In genomic region chr13:82200739-82201138, GRCm38 (mm10) we compare ENCODE assay signal across 19 mouse cellular contexts.
A peak's percentile ranks its signal among the peaks of the same experiment; 100 is the strongest.
DNase-seq lines count a peak whose midpoint lies in the region; ATAC-seq and TF ChIP-seq lines count a peak whose summit lies in the region.
"Had no signal": no experiment of that assay in that cellular context is flagged by ENCODE, and none has a peak within 500 bp of the region (broad histone marks: within the 10 kb centered on the region; RNA-seq: fewer than 3 reads in every experiment).

No protein-coding gene starts in this region.

- no peaks in the 10 kb centered on the region for H3K79me2 ChIP-seq in liver, adult 2 months (ENCODE audit: control insufficient read depth, insufficient read depth, low read length)

- no peak overlapping the region for H3K9ac ChIP-seq in forebrain, embryonic 14.5 days (ENCODE audit: low read length)
- no peak overlapping the region for H3K9ac ChIP-seq in forebrain, embryonic 11.5 days (ENCODE audit: low read length)
- no peak overlapping the region for H3K9ac ChIP-seq in hindbrain, postnatal 0 days (replicated peaks; ENCODE audit: low read length)
- no peak overlapping the region for H3K9ac ChIP-seq in hindbrain, embryonic 11.5 days (ENCODE audit: low read depth, low read length)
- no peak overlapping the region for H3K9ac ChIP-seq in liver, adult 2 months (ENCODE audit: low read depth, low read length)
- H3K9ac ChIP-seq in liver, embryonic 12.5 days = no peak overlapping the region
- H3K9ac ChIP-seq: hindbrain, embryonic 12.5 days; liver, embryonic 13.5 days; midbrain, embryonic 12.5 days had no signal

- TF ChIP-seq POLR2A in liver, adult 2 months (IDR thresholded peaks at IDR 0.05; ENCODE audit: extremely low read depth, insufficient read depth, low read length) = no peak

- no peaks in the 10 kb centered on the region for H3K27me3 ChIP-seq in forebrain, embryonic 14.5 days (replicated peaks; ENCODE audit: control insufficient read depth, insufficient read depth, low read length)
- no peaks in the 10 kb centered on the region for H3K27me3 ChIP-seq in forebrain, embryonic 11.5 days (ENCODE audit: control insufficient read depth, insufficient read depth, low read length)
- no peaks in the 10 kb centered on the region for H3K27me3 ChIP-seq in hindbrain, postnatal 0 days (ENCODE audit: insufficient read depth, low read length)
- H3K27me3 ChIP-seq in hindbrain, embryonic 11.5 days (ENCODE audit: control insufficient read depth, insufficient read depth, low read length) = no peaks in the 10 kb centered on the region
- no peaks in the 10 kb centered on the region for H3K27me3 ChIP-seq in liver, adult 2 months (ENCODE audit: control insufficient read depth, insufficient read depth, low read length)
- no peaks in the 10 kb centered on the region for H3K27me3 ChIP-seq in liver, embryonic 12.5 days (replicated peaks)
- H3K27me3 ChIP-seq: hindbrain, embryonic 12.5 days; liver, embryonic 13.5 days; midbrain, embryonic 12.5 days had no signal

- no peaks in the 10 kb centered on the region for H3K9me3 ChIP-seq in forebrain, embryonic 14.5 days (replicated peaks; ENCODE audit: control insufficient read depth, low read length)
- no peaks in the 10 kb centered on the region for H3K9me3 ChIP-seq in forebrain, embryonic 11.5 days (ENCODE audit: control insufficient read depth, low read length)
- no peaks in the 10 kb centered on the region for H3K9me3 ChIP-seq in hindbrain, postnatal 0 days (ENCODE audit: low read length)
- no peaks in the 10 kb centered on the region for H3K9me3 ChIP-seq in hindbrain, embryonic 11.5 days (ENCODE audit: control insufficient read depth, low read length)
- 0 out of 2 replicates have a peak, but pooled peaks cover 4% of the 10 kb centered on the region for H3K9me3 ChIP-seq in liver, embryonic 12.5 days (replicated peaks)
- H3K9me3 ChIP-seq: heart, embryonic 10.5 days; hindbrain, embryonic 12.5 days; liver, embryonic 13.5 days; midbrain, embryonic 12.5 days had no signal

- ATAC-seq in forebrain, embryonic 14.5 days = no peak
- ATAC-seq in forebrain, embryonic 11.5 days (replicated peaks; ENCODE audit: low FRiP score) = no peak
- ATAC-seq in hindbrain, postnatal 0 days = no peak
- ATAC-seq in hindbrain, embryonic 11.5 days (ENCODE audit: low FRiP score) = no peak
- ATAC-seq in liver, embryonic 12.5 days = no peak
- ATAC-seq: inflammation-experienced regulatory T-cells, adult 6 months had no signal

- 83% methylated on average over 1 of the region's 1 CpGs for WGBS in forebrain, embryonic 14.5 days
- WGBS in forebrain, embryonic 11.5 days = 85% methylated on average over 1 of the region's 1 CpGs
- 78% methylated on average over 1 of the region's 1 CpGs for WGBS in hindbrain, postnatal 0 days
- WGBS in hindbrain, embryonic 11.5 days = 88% methylated on average over 1 of the region's 1 CpGs
- WGBS in liver, adult 2 months = 41% methylated on average over 1 of the region's 1 CpGs
- 64% methylated on average over 1 of the region's 1 CpGs for WGBS in liver, embryonic 12.5 days (ENCODE audit: insufficient replicate concordance)

- no peak for TF ChIP-seq CTCF in hindbrain, postnatal 0 days (IDR thresholded peaks at IDR 0.05; ENCODE audit: low read depth)
- no peak for TF ChIP-seq CTCF in liver, adult 2 months (IDR thresholded peaks at IDR 0.05; ENCODE audit: low read depth, low read length)

- H3K36me3 ChIP-seq in forebrain, embryonic 14.5 days (ENCODE audit: control insufficient read depth, insufficient read depth, low read length) = no peaks in the 10 kb centered on the region
- H3K36me3 ChIP-seq in forebrain, embryonic 11.5 days (ENCODE audit: control insufficient read depth, insufficient read depth, low read length) = no peaks in the 10 kb centered on the region
- H3K36me3 ChIP-seq in hindbrain, postnatal 0 days (ENCODE audit: insufficient read depth, low read length) = no peaks in the 10 kb centered on the region
- no peaks in the 10 kb centered on the region for H3K36me3 ChIP-seq in hindbrain, embryonic 11.5 days (ENCODE audit: control insufficient read depth, insufficient read depth, low read length)
- H3K36me3 ChIP-seq in liver, adult 2 months (ENCODE audit: control insufficient read depth, insufficient read depth, low read length) = no peaks in the 10 kb centered on the region
- H3K36me3 ChIP-seq in liver, embryonic 12.5 days = no peaks in the 10 kb centered on the region
- H3K36me3 ChIP-seq: heart, embryonic 10.5 days; hindbrain, embryonic 12.5 days; liver, embryonic 13.5 days; midbrain, embryonic 12.5 days had no signal

- peak; percentile 55 for DNase-seq in forebrain, embryonic 14.5 days (ENCODE audit: low spot score)
- no peak for DNase-seq in forebrain, embryonic 11.5 days (ENCODE audit: low spot score)
- peak; percentile 2 for DNase-seq in hindbrain, postnatal 0 days (ENCODE audit: low spot score)
- DNase-seq in hindbrain, embryonic 11.5 days (ENCODE audit: low spot score) = no peak
- DNase-seq in liver, adult 2 months (ENCODE audit: extremely low read depth, low read depth, low spot score) = peak; percentile 67
- DNase-seq in brain, adult 2 months (ENCODE audit: low read depth, low spot score) = peak; percentile 70
- DNase-seq in spleen, postnatal 14 days (ENCODE audit: low spot score in 2 of 2) = no peak
- DNase-seq: adrenal gland, adult 2 months; cerebellum, adult 9-11 months; heart, postnatal 10 days; kidney, adult 2 months; kidney, postnatal 10 days; liver, embryonic 13.5 days; thymus, postnatal 25 days had no signal

- H3K27ac ChIP-seq in forebrain, embryonic 14.5 days (ENCODE audit: low read depth, low read length) = no peak overlapping the region
- H3K27ac ChIP-seq in forebrain, embryonic 11.5 days (ENCODE audit: low read depth, low read length) = no peak overlapping the region
- no peak overlapping the region for H3K27ac ChIP-seq in hindbrain, postnatal 0 days
- H3K27ac ChIP-seq in hindbrain, embryonic 11.5 days (ENCODE audit: low read depth, low read length) = no peak overlapping the region
- H3K27ac ChIP-seq in liver, adult 2 months (replicated peaks; ENCODE audit: insufficient read depth, low read depth, low read length) = no peak overlapping the region
- no peak overlapping the region for H3K27ac ChIP-seq in liver, embryonic 12.5 days
- H3K27ac ChIP-seq: heart, embryonic 10.5 days; hindbrain, embryonic 12.5 days; liver, embryonic 13.5 days; midbrain, embryonic 12.5 days had no signal

- H3K4me1 ChIP-seq in forebrain, embryonic 14.5 days (ENCODE audit: control insufficient read depth, insufficient read depth, low read length) = no peaks in the 10 kb centered on the region
- no peaks in the 10 kb centered on the region for H3K4me1 ChIP-seq in forebrain, embryonic 11.5 days (replicated peaks; ENCODE audit: control insufficient read depth, insufficient read depth, low read length)
- H3K4me1 ChIP-seq in hindbrain, postnatal 0 days (ENCODE audit: insufficient read depth, low read length) = no peaks in the 10 kb centered on the region
- H3K4me1 ChIP-seq in hindbrain, embryonic 11.5 days (replicated peaks; ENCODE audit: control insufficient read depth, insufficient read depth, low read length) = no peaks in the 10 kb centered on the region
- no peaks in the 10 kb centered on the region for H3K4me1 ChIP-seq in liver, adult 2 months (ENCODE audit: control insufficient read depth, insufficient read depth, low read length)
- no peaks in the 10 kb centered on the region for H3K4me1 ChIP-seq in liver, embryonic 12.5 days
- H3K4me1 ChIP-seq: heart, embryonic 10.5 days; hindbrain, embryonic 12.5 days; liver, embryonic 13.5 days; midbrain, embryonic 12.5 days had no signal

- no peak overlapping the region for H3K4me2 ChIP-seq in forebrain, embryonic 14.5 days (ENCODE audit: low read length)
- no peak overlapping the region for H3K4me2 ChIP-seq in forebrain, embryonic 11.5 days (ENCODE audit: low read depth, low read length, severe bottlenecking)
- H3K4me2 ChIP-seq in hindbrain, postnatal 0 days (ENCODE audit: low read depth, low read length) = no peak overlapping the region
- H3K4me2 ChIP-seq in hindbrain, embryonic 11.5 days (replicated peaks; ENCODE audit: low read depth, low read length) = no peak overlapping the region
- no peak overlapping the region for H3K4me2 ChIP-seq in liver, embryonic 12.5 days
- H3K4me2 ChIP-seq: hindbrain, embryonic 12.5 days; liver, embryonic 13.5 days; midbrain, embryonic 12.5 days had no signal

- no peak overlapping the region for H3K4me3 ChIP-seq in forebrain, embryonic 14.5 days (ENCODE audit: low read depth, low read length)
- H3K4me3 ChIP-seq in forebrain, embryonic 11.5 days (ENCODE audit: low read depth, low read length) = no peak overlapping the region
- H3K4me3 ChIP-seq in hindbrain, postnatal 0 days (ENCODE audit: low read length) = no peak overlapping the region
- H3K4me3 ChIP-seq in hindbrain, embryonic 11.5 days (ENCODE audit: low read depth, low read length) = no peak overlapping the region
- no peak overlapping the region for H3K4me3 ChIP-seq in liver, adult 2 months (ENCODE audit: insufficient read depth, low read depth, low read length)
- no peak overlapping the region for H3K4me3 ChIP-seq in liver, embryonic 12.5 days
- H3K4me3 ChIP-seq: heart, embryonic 10.5 days; hindbrain, embryonic 12.5 days; liver, embryonic 13.5 days; midbrain, embryonic 12.5 days had no signal

Comparison
In these comparisons a context has a peak if more than half of its experiments do, and no peak if none do; other contexts are left out.
1. DNase-seq: peak in forebrain, embryonic 14.5 days (single experiment), hindbrain, postnatal 0 days (single experiment), liver, adult 2 months (single experiment) and brain, adult 2 months (single experiment); none in forebrain, embryonic 11.5 days (single experiment), hindbrain, embryonic 11.5 days (single experiment) and spleen, postnatal 14 days (0 of 2).